Mouse (Mus musculus) regulatory T cell (primary cell): ENCODE measurements around the gene Car10.

Experiments used
- in situ Hi-C: fragments of 300-600 bp; cut with MboI, MseI; formaldehyde crosslinking; loops from one replicate; pipeline ENCODE4 v1.15.1; 2025; ENCODE audit warnings: high pct_unique_total_duplicates

Gene Car10

DNA sequence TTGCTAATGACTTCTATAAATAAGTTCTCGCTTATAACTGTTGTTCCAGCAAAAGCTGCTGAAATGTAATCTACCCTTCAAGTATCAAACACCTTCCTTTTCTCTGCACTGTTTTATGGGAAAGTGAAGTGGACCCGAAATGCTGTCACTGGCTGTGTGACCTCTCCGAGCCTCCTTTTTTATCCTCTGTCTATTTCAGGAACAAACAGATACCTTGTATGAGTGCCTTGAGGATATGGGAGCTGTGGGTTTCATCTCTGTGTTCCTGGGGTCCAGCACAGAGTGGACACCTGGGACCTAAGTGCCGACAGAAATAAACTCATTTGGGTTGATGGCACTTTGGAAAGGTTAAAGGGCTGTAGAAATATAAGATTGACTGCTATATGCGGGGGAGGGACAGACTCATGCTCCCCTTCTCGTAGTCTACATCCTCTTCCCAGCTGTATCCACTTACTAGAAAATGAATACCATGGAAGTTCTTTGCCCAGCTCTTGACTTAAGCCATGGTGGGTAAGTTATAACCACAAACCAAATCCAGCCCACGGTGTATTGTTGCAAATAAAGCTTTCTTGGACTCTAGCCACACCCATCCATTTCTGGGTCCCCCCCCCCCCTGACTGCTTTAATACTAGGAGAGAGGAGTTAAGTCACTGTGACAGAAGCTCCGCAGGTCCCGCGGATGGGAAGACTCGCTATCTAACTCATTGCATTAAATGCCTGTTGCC is 474.3 kb downstream of the Car10 start:
- in situ Hi-C loops: no loop called here

DNA sequence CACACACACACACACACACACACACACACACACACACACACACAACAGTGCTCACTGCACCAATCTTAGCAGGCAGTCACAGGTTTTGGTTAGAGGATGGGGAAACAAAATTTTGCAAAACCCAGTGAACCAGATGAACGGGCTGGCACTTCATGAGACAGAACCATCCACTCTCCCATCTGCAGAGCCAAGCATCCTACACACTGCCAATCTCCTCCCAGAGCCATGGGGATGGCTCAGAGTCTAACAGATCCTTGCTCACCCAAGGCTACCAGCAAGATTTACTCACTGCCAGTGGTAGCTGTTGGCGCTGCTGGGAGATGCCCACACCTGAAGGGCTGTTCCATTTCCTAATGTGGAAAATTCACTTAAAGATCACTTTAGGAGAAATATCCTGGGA is 479.6 kb downstream of the Car10 start:
- in situ Hi-C loops: no loop called here

- in situ Hi-C loops: no loop called here
Observed at GRCm38 (mm10) chr11:93579626-93580025, 481.8 kb downstream of the Car10 start.

GRCm38 (mm10) chr11:93581326-93581725 is 483.5 kb downstream of the Car10 start:
- in situ Hi-C loops: no loop called here

- in situ Hi-C loops: no loop called here
Observed at GRCm38 (mm10) chr11:93587788-93588187, 490.0 kb downstream of the Car10 start.

GRCm38 (mm10) chr11:93590652-93591051 is 492.8 kb downstream of the Car10 start:
- in situ Hi-C loops: no loop called here

- in situ Hi-C loops: no loop called here
Observed at GRCm38 (mm10) chr11:93594033-93594432, 496.2 kb downstream of the Car10 start.

DNA sequence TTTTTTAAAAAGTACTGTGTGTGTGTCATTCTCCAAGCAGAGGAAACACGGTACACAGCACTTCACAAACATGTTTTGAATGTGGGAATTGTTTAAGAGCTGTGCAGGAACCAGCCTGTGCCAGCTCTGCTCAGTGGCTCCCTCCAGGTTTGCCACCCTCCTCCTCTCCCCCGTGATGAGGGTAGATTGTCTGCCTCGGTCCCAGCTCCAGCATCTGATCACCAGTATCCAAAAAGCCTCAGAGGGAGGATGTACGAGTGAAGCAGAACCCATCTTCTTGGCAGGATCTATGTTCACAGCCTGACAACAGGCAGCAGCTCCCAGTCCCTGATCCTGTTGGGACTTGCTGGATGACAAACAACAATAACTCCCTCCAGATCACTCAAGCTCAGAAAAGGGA is 500.3 kb downstream of the Car10 start:
- in situ Hi-C loops: no loop called here

DNA sequence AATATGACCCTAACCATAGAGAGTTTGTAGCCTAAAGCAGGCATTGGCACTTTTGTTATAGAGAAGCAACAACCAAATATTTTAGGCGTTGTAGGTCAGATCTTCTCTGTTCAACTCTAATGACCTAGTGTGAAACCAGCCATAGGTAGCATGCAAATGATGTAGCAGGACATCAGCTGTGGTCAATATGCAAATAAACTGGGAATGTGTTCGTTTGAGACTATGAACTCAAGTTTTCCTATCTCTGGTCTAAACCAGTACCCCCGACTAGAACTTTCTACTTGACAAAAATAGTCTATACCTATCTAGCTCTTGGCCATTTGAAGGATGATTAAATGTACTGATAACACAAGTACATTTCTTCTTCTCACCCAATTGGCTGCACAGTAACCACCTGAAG is 501.9 kb downstream of the Car10 start:
- in situ Hi-C loops: no loop called here

- in situ Hi-C loops: no loop called here
Observed at GRCm38 (mm10) chr11:93603575-93603974, 505.7 kb downstream of the Car10 start.

GRCm38 (mm10) chr11:93607111-93607510 is 509.3 kb downstream of the Car10 start:
- in situ Hi-C loops: no loop called here

- in situ Hi-C loops: no loop called here
Observed at GRCm38 (mm10) chr11:93608716-93609115, 510.9 kb downstream of the Car10 start.

GRCm38 (mm10) chr11:93612071-93612470 is 514.2 kb downstream of the Car10 start:
- in situ Hi-C loops: no loop called here

GRCm38 (mm10) chr11:93614851-93615250 is 517.0 kb downstream of the Car10 start:
- in situ Hi-C loops: no loop called here

GRCm38 (mm10) chr11:93623605-93624004 is 525.8 kb downstream of the Car10 start:
- in situ Hi-C loops: no loop called here

GRCm38 (mm10) chr11:93639410-93639809 is 541.6 kb downstream of the Car10 start:
- in situ Hi-C loops: no loop called here

DNA sequence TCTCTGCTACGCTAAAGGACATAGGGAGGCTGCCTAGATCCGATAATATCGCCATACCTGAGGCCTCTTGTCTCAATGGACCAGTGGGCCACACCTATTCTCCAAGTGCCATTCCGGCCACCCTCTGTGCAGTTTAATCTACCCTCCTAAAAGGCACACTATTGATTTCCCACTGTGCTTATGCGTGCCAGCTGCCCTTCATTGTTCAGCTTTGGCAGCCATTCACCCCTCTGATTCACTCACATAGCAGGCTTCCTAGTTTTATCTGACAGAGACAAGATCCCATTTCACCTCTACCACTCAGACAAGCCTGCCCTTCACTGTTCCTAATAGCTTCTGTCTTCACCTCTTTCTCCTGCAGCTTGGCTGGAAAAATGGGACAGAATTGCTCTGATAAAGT is 543.1 kb downstream of the Car10 start:
- in situ Hi-C loops: no loop called here

- in situ Hi-C loops: no loop called here
Observed at GRCm38 (mm10) chr11:93642331-93642730, 544.5 kb downstream of the Car10 start.

- in situ Hi-C loops: no loop called here
Observed at GRCm38 (mm10) chr11:93643006-93643405, 545.2 kb downstream of the Car10 start.

DNA sequence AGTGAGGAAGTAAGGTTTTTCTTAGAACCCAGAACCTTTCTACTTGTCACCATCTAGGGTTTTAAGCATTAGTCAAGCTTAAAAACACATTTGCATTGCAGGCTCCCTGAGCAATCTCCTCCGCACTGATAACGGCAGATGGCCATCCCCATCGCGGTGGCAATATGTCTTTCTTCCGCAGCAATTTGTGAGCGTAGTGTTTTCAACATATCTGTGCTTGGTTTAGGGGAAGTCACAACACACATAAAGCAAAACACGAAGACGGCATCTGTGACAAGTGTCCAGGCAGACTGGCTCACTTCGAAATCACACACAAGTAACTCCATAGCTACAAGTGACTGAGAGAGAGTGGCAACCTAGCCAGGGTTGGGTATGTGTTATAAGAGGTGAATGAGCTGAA is 545.6 kb downstream of the Car10 start:
- in situ Hi-C loops: no loop called here

DNA sequence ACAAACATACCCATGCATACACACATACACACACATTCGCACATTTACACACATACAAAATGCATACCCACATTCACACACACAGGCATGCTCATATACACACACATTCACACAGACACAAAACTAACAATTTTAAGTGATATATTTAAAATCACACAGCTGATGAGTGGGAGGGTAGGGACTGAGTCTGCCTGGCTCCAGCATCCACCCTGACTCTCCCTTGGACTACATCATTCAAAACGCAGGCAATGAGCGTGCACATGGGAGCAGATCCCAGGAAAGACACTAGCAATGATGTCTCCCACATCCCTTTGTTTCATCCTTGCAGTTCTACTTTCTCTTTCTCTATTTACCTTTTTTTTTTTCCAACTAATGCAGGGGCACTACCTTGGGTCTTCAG is 548.4 kb downstream of the Car10 start:
- in situ Hi-C loops: no loop called here
